Mouse (Mus musculus) thymus, postnatal 14 days (tissue): Measurements from ENCODE around the gene Abhd14b.

Source experiments
- DNase-seq: peaks from one replicate; pipeline ENCODE4 v3.0.0; 2021

The Abhd14b gene

DNA sequence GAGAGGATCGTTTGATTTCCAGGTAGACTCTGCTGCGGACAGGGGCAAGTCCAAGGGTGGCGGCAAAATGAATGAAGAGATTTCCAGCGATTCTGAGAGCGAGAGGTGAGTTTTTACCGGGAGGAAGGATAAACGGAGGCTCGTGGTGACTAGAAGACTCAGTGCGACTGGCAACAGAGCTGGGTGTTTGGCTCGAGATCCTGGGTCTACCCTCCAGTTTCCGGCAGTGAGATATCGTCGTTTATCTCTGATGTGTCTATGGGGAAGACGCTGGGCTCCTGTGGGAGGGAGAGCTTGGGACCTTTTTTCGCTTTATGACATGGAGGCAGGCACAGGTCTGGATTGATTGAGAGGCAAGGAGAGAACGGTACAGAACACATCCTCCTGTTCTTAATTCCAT is 30.4 kb downstream of the Abhd14b start:
- DNase-seq, result peak; percentile 9

DNA sequence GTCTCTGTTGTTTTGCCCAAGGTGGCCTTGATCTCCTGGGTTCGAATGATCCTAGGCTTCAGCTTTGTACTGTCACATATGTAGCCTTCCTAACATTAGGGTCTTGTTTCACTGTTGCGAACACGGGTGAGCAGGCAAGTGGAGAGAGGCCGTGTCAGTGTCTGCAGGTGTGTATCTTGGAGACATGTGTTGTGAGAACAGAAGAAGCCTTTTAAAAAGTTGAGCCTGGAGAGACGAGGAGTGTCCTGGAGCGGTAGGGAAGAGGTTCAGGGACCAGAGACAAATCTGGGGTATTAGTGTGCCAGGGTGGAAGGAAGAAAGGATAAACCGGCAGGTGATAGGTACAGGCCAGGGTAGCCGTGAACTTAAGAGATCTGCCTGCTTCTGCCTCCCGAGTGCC is 30.8 kb downstream of the Abhd14b start:
- peak; percentile 2 for DNase-seq

GRCm38 (mm10) chr9:106480541-106480940 is 33.3 kb downstream of the Abhd14b start:
- no peak for DNase-seq

DNA sequence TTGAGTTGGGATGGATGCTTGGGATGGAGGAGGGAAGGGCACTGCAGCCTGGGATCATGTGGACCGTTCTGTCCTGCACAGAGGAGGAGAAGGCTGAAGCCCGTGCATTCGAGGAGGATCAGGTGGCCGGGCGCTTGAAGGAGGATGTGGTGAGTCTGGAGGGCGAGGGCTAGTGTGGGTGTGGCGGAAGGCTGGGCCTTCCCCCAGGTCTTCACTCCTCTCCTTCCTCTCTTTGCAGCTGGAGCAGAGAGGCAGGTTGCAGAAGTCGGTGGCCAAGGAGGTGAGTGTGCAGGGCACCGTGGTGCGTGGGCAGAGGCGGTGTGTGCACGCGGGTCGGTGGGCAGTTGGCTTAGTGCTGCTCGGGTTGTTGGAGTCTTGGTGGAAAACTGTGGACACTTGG is 33.8 kb downstream of the Abhd14b start:
- DNase-seq, result peak; percentile 3

GRCm38 (mm10) chr9:106481676-106482075 is 34.4 kb downstream of the Abhd14b start:
- peak; percentile 2 for DNase-seq

- peak; percentile 3 for DNase-seq
Observed at GRCm38 (mm10) chr9:106482578-106483115, 35.4 kb downstream of the Abhd14b start.

- DNase-seq, result no peak
Observed at GRCm38 (mm10) chr9:106483136-106483535, 35.9 kb downstream of the Abhd14b start.

- peak; percentile 2 for DNase-seq
Observed at GRCm38 (mm10) chr9:106483606-106484005, 36.3 kb downstream of the Abhd14b start.

GRCm38 (mm10) chr9:106485076-106485475 is 37.8 kb downstream of the Abhd14b start:
- peak; percentile 1 for DNase-seq

GRCm38 (mm10) chr9:106487602-106488001 is 40.3 kb downstream of the Abhd14b start:
- peak; percentile 1 for DNase-seq

- no peak for DNase-seq
Observed at GRCm38 (mm10) chr9:106499667-106500066, 52.4 kb downstream of the Abhd14b start, which contains the start of gene Iqcf1. Iqcf1 (plus strand) TSS chr9:106499967.

DNA sequence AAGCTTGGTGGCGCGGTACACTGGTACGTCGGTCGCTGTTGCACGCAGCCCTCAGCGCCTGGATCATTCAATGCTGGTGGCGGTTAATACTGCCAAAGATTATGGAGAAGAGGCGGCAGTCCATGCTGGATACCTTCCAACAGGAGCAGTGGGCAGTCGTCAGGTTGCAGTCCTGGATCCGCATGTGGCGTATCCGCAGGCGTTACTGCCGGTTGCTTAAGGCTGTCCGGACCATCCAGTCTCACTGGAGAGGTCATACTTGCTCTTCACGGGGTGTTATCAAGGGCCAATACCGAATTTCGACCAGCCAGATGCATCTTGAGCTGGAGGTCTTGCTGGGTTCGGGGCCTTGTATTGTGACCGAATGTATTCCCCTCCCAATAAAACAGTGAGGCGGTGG is 54.6 kb downstream of the Abhd14b start:
- no peak for DNase-seq
